Mouse (Mus musculus) cerebellum, adult 2 months (tissue): ENCODE measurements at regions not wholly inside any gene's neighbourhood (a gene's known extent, or its start where the extent isn't known, plus 50 kb on each side); places are given as distances from the start of the nearest gene placed in this dataset.

ENCODE experiments used
- DNase-seq, 2 experiments: peaks; one replicate each; pipeline ENCODE4 v3.0.0; 2021
- H3K27ac ChIP-seq: fragments of 200-500 bp; 2 replicates; pipeline ENCODE4 v1.5.1; 2012; ENCODE audit warnings: low read length, control low read depth, inconsistent platforms; ENCODE audit not compliant: insufficient read depth
- H3K27me3 ChIP-seq: fragments of 200-500 bp; 2 replicates; pipeline ENCODE4 v1.6.1; 2012; ENCODE audit warnings: inconsistent platforms, mild to moderate bottlenecking, low read length, moderate library complexity; ENCODE audit not compliant: control insufficient read depth, insufficient read depth
- H3K4me1 ChIP-seq: fragments of 200-500 bp; 2 replicates; pipeline ENCODE4 v1.6.1; 2011; ENCODE audit warnings: low read length; ENCODE audit not compliant: control insufficient read depth, insufficient read depth
- H3K4me3 ChIP-seq: fragments of 200-500 bp; replicated peaks from 2 replicates; pipeline ENCODE3; 2011; ENCODE audit warnings: mild to moderate bottlenecking, low read depth, low read length, control low read depth; ENCODE audit not compliant: insufficient read depth
- CTCF ChIP-seq: fragments of 200-500 bp; IDR thresholded peaks from 2 replicates; pipeline ENCODE4 v1.5.1; 2011; ENCODE audit warnings: low read depth, mild to moderate bottlenecking, control low read depth, low read length, moderate library complexity, borderline replicate concordance; ENCODE audit not compliant: insufficient read depth
- POLR2A ChIP-seq: fragments of 200-500 bp; IDR thresholded peaks from 2 replicates; pipeline ENCODE4 v1.6.1; 2011; ENCODE audit warnings: low read length, control low read depth, borderline replicate concordance; ENCODE audit not compliant: insufficient read depth
- WGBS: fragments of 180-500 bp; shearing (Covaris S2); methylation state at CpG from one replicate; pipeline ENCODE4 v1.1.7; 2018; 5-methylcytosine and 5-hydroxymethylcytosine counted together

- Histone ChIP-seq H3K27ac (no peak overlapping the region), H3K27me3 (no peaks in the 10 kb centered on the region), H3K4me1 (no peaks in the 10 kb centered on the region), H3K4me3 (no peak overlapping the region)
- WGBS, result 89% methylated on average over 1 of the region's 1 CpGs
- TF ChIP-seq POLR2A (no peak), CTCF (no peak)
- no peak for DNase-seq
These were observed 761.8 kb upstream of the Pou3f3 start for GRCm38 (mm10) chr1:41933777-41934176.

GRCm38 (mm10) chr1:41935912-41936478 is 759.6 kb upstream of the Pou3f3 start:
- Histone ChIP-seq H3K27me3 (no peaks in the 10 kb centered on the region), H3K4me1 (no peaks in the 10 kb centered on the region), H3K27ac (no peak overlapping the region), H3K4me3 (no peak overlapping the region)
- WGBS, result 79% methylated on average over 7 of the region's 7 CpGs
- DNase-seq, result no peak
- TF ChIP-seq POLR2A (no peak), CTCF (no peak)

- Histone ChIP-seq H3K4me3 (no peak overlapping the region), H3K27me3 (no peaks in the 10 kb centered on the region), H3K4me1 (no peaks in the 10 kb centered on the region), H3K27ac (no peak overlapping the region)
- TF ChIP-seq POLR2A (no peak), CTCF (no peak)
- WGBS, result 54% methylated on average over 2 of the region's 2 CpGs
- no peak for DNase-seq
These were observed 734.6 kb upstream of the Pou3f3 start for GRCm38 (mm10) chr1:41960982-41961381.

GRCm38 (mm10) chr1:41981545-41981944 is 714.0 kb upstream of the Pou3f3 start:
- 40% methylated on average over 5 of the region's 5 CpGs for WGBS
- Histone ChIP-seq H3K27me3 (no peaks in the 10 kb centered on the region), H3K4me1 (no peaks in the 10 kb centered on the region), H3K4me3 (no peak overlapping the region), H3K27ac (no peak overlapping the region)
- TF ChIP-seq POLR2A (no peak), CTCF (no peak)
- DNase-seq, result no peak

GRCm38 (mm10) chr1:42006235-42006634 is 689.3 kb upstream of the Pou3f3 start:
- no peak overlapping the region for H3K4me3 ChIP-seq
- WGBS, result 12% methylated on average over 6 of the region's 6 CpGs
- TF ChIP-seq CTCF (no peak), POLR2A (no peak)
- H3K4me1 ChIP-seq, result no peaks in the 10 kb centered on the region
- no peak overlapping the region for H3K27ac ChIP-seq
- no peak for DNase-seq
- H3K27me3 ChIP-seq, result no peaks in the 10 kb centered on the region

- WGBS, result 98% methylated on average over 3 of the region's 3 CpGs
- no peak for DNase-seq
- Histone ChIP-seq H3K4me3 (no peak overlapping the region), H3K27me3 (no peaks in the 10 kb centered on the region), H3K4me1 (no peaks in the 10 kb centered on the region), H3K27ac (no peak overlapping the region)
- TF ChIP-seq CTCF (no peak), POLR2A (no peak)
These were observed 687.5 kb upstream of the Pou3f3 start for GRCm38 (mm10) chr1:42008046-42008445.

- TF ChIP-seq POLR2A, result no peak
- WGBS, result 73% methylated on average over 3 of the region's 3 CpGs
- Histone ChIP-seq H3K4me1 (no peaks in the 10 kb centered on the region), H3K27me3 (no peaks in the 10 kb centered on the region), H3K4me3 (no peak overlapping the region), H3K27ac (no peak overlapping the region)
- no peak for DNase-seq
These were observed 682.7 kb upstream of the Pou3f3 start for GRCm38 (mm10) chr1:42012911-42013310.

- Histone ChIP-seq H3K4me1 (no peaks in the 10 kb centered on the region), H3K27ac (no peak overlapping the region), H3K4me3 (no peak overlapping the region), H3K27me3 (no peaks in the 10 kb centered on the region)
- DNase-seq, result no peak
- TF ChIP-seq CTCF (no peak), POLR2A (no peak)
- WGBS, result 10% methylated on average over 2 of the region's 2 CpGs
These were observed 676.6 kb upstream of the Pou3f3 start for GRCm38 (mm10) chr1:42018966-42019365.
